Mouse (Mus musculus) G1E (cell line): ENCODE data around the gene Casp6.

ENCODE experiments used
- CTCF ChIP-seq: IDR thresholded peaks from 2 replicates; pipeline ENCODE4 v1.5.1; 2012; ENCODE audit warnings: low read depth, low read length, inconsistent platforms, mixed read lengths
- GATA1 ChIP-seq: IDR thresholded peaks from 2 replicates; pipeline ENCODE4 v1.6.1; 2012; ENCODE audit warnings: borderline replicate concordance, low read length, inconsistent platforms, mixed read lengths
- GATA2 ChIP-seq: IDR thresholded peaks from 2 replicates; pipeline ENCODE4 v1.6.1; 2012; ENCODE audit warnings: low read depth, low read length, inconsistent platforms, borderline replicate concordance
- POLR2AphosphoS5 ChIP-seq: IDR thresholded peaks from 2 replicates; pipeline ENCODE4 v1.6.1; 2012; ENCODE audit warnings: low read depth, low read length, inconsistent platforms; ENCODE audit not compliant: insufficient replicate concordance
- TAL1 ChIP-seq: conservative IDR thresholded peaks from 2 replicates; pipeline ENCODE4 v1.6.1; 2012; ENCODE audit warnings: low read depth, low read length, inconsistent platforms, mixed read lengths

GRCm38 (mm10) chr3:129862592-129862991 is 38.6 kb upstream of the Casp6 start:
- TF ChIP-seq CTCF (no peak), GATA1 (no peak), POLR2AphosphoS5 (no peak), GATA2 (no peak), TAL1 (no peak)
